Mouse (Mus musculus) olfactory bulb, adult 2 months (tissue): ENCODE measurements around the gene Lhx3.

ENCODE experiments used
- CTCF ChIP-seq: fragments of 200-500 bp; IDR thresholded peaks from 2 replicates; pipeline ENCODE4 v1.5.1; 2012; ENCODE audit warnings: low read depth, mild to moderate bottlenecking, low read length, moderate library complexity; ENCODE audit not compliant: insufficient read depth
- POLR2A ChIP-seq: fragments of 200-500 bp; IDR thresholded peaks from 2 replicates; pipeline ENCODE4 v1.6.1; 2012; ENCODE audit warnings: mild to moderate bottlenecking, low read depth, low read length, moderate library complexity; ENCODE audit not compliant: insufficient read depth

DNA sequence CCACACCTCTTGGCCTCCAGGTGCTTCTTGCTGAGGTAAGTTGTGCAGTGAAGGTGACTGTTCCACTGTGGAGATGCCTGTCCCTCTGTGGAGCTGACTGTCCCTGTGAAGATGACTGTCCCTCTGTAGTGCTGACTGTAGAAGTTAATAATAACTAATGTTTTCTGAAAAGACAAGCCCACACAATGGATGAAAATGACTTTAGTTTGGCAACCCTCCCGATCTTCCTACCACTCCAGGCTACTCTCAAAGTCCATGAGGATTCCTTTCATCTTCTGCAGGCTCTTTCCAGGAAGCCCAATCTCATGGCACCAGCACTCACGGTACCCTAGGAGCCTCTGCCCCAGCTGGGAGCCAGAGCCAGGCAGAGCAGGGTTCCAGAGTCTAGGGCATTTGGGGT, 37.7 kb downstream of the Lhx3 start:
- TF ChIP-seq CTCF (no peak), POLR2A (no peak)
